31 mouse cellular contexts compared by ENCODE assay signal in genomic region chr3:135814665-135815064, GRCm38 (mm10). TPM values are rescaled to one million over a fixed set of nuclear protein-coding genes. Genes with fewer than 3 reads are reported as not detected.
DNase-seq lines count a peak whose midpoint lies in the region; ATAC-seq and TF ChIP-seq lines count a peak whose summit lies in the region.
"Had no signal": no experiment of that assay in that cellular context is flagged by ENCODE, and none has a peak within 500 bp of the region (broad histone marks: within the 10 kb centered on the region; RNA-seq: fewer than 3 reads in every experiment).

No protein-coding gene starts in this region.

- no peak for DNase-seq in testis, postnatal 14 days (ENCODE audit: low spot score)
- peak; percentile 39 for DNase-seq in stomach, postnatal 0 days (ENCODE audit: low spot score)
- no peak for DNase-seq in heart, adult 2 months
- DNase-seq in heart, adult 11 months: no peak
- DNase-seq: adrenal gland, adult 2 months; adrenal gland, postnatal 14 days; B cell, adult 2 months; cerebellum, adult 18-20 months; cerebellum, adult 9-11 months; cerebellum, postnatal 25 days; forebrain, postnatal 0 days; gastrocnemius, adult 2 months; gastrocnemius, postnatal 14 days; heart, adult 18-20 months; heart, postnatal 14 days; heart, postnatal 4 days had no signal

- H3K27ac ChIP-seq in testis, adult 2 months (ENCODE audit: control insufficient read depth, insufficient read depth, low read depth, low read length): no peak overlapping the region
- H3K27ac ChIP-seq in intestine, embryonic 16.5 days (ENCODE audit: low read length): no peak overlapping the region
- no peak overlapping the region for H3K27ac ChIP-seq in stomach, embryonic 14.5 days (ENCODE audit: low read length)
- no peak overlapping the region for H3K27ac ChIP-seq in stomach, postnatal 0 days (replicated peaks)
- H3K27ac ChIP-seq in heart, adult 2 months: no peak overlapping the region
- H3K27ac ChIP-seq: embryonic facial prominence, embryonic 12.5 days; embryonic facial prominence, embryonic 15.5 days; forebrain, embryonic 10.5 days; gastrocnemius, adult 2 months; heart, embryonic 10.5 days; heart, embryonic 13.5 days; hindbrain, embryonic 14.5 days; hindbrain, postnatal 0 days had no signal

- peak overlapping the region; percentile 43 for H3K4me3 ChIP-seq in testis, adult 2 months (ENCODE audit: control insufficient read depth, low read depth, low read length)
- no peak overlapping the region for H3K4me3 ChIP-seq in intestine, embryonic 16.5 days (ENCODE audit: low read length)
- no peak overlapping the region for H3K4me3 ChIP-seq in stomach, embryonic 14.5 days (ENCODE audit: low read depth, low read length)
- no peak overlapping the region for H3K4me3 ChIP-seq in stomach, postnatal 0 days (ENCODE audit: low read depth, low read length)
- no peak overlapping the region for H3K4me3 ChIP-seq in heart, adult 2 months
- H3K4me3 ChIP-seq: embryonic facial prominence, embryonic 12.5 days; embryonic facial prominence, embryonic 15.5 days; erythroblast, embryonic 14.5 days; forebrain, embryonic 10.5 days; gastrocnemius, adult 2 months; heart, embryonic 10.5 days; heart, embryonic 13.5 days had no signal

- H3K9me3 ChIP-seq in intestine, embryonic 16.5 days (ENCODE audit: control insufficient read depth, low read length): no peaks in the 10 kb centered on the region
- no peaks in the 10 kb centered on the region for H3K9me3 ChIP-seq in stomach, embryonic 14.5 days (ENCODE audit: control insufficient read depth, low read depth, low read length)
- no peaks in the 10 kb centered on the region for H3K9me3 ChIP-seq in stomach, postnatal 0 days (ENCODE audit: control insufficient read depth, low read length)
- H3K9me3 ChIP-seq: embryonic facial prominence, embryonic 12.5 days; embryonic facial prominence, embryonic 15.5 days; forebrain, embryonic 10.5 days; heart, embryonic 10.5 days; heart, embryonic 13.5 days had no signal

- TF ChIP-seq EP300 in stomach, postnatal 0 days (optimal IDR thresholded peaks at IDR 0.05): no peak
- no peak for TF ChIP-seq EP300 in heart, adult 2 months (IDR thresholded peaks at IDR 0.05; ENCODE audit: insufficient read depth, low read depth, low read length)

- no peaks in the 10 kb centered on the region for H3K27me3 ChIP-seq in testis, adult 2 months (ENCODE audit: control insufficient read depth, insufficient read depth, low read length)
- H3K27me3 ChIP-seq in intestine, embryonic 16.5 days (replicated peaks; ENCODE audit: control insufficient read depth, insufficient read depth, low read length): no peaks in the 10 kb centered on the region
- H3K27me3 ChIP-seq in stomach, embryonic 14.5 days (ENCODE audit: control insufficient read depth, insufficient read depth, low read length): no peaks in the 10 kb centered on the region
- no peaks in the 10 kb centered on the region for H3K27me3 ChIP-seq in stomach, postnatal 0 days (ENCODE audit: control insufficient read depth, insufficient read depth, low read length)
- H3K27me3 ChIP-seq in heart, adult 2 months (ENCODE audit: control insufficient read depth, insufficient read depth, low read length): no peaks in the 10 kb centered on the region
- H3K27me3 ChIP-seq: CH12.LX; embryonic facial prominence, embryonic 12.5 days; embryonic facial prominence, embryonic 15.5 days; heart, embryonic 13.5 days had no signal

- 0 out of 2 replicates have a peak overlapping the region, but pooled peaks have one; percentile 3 for H3K4me2 ChIP-seq in intestine, embryonic 16.5 days (ENCODE audit: low read depth, low read length)
- no peak overlapping the region for H3K4me2 ChIP-seq in stomach, embryonic 14.5 days (replicated peaks; ENCODE audit: low read depth, low read length)
- no peak overlapping the region for H3K4me2 ChIP-seq in stomach, postnatal 0 days (replicated peaks; ENCODE audit: low read depth)
- H3K4me2 ChIP-seq: embryonic facial prominence, embryonic 12.5 days; embryonic facial prominence, embryonic 15.5 days; heart, embryonic 13.5 days; hindbrain, embryonic 14.5 days had no signal

- H3K79me2 ChIP-seq in heart, adult 2 months (replicated peaks; ENCODE audit: control insufficient read depth, insufficient read depth, low read length): no peaks in the 10 kb centered on the region

- H3K36me3 ChIP-seq in testis, adult 2 months (ENCODE audit: control insufficient read depth, insufficient read depth, low read length): no peaks in the 10 kb centered on the region
- no peaks in the 10 kb centered on the region for H3K36me3 ChIP-seq in intestine, embryonic 16.5 days (ENCODE audit: control insufficient read depth, insufficient read depth, low read length)
- H3K36me3 ChIP-seq in stomach, embryonic 14.5 days (ENCODE audit: control insufficient read depth, insufficient read depth, low read length): no peaks in the 10 kb centered on the region
- no peaks in the 10 kb centered on the region for H3K36me3 ChIP-seq in stomach, postnatal 0 days (ENCODE audit: control insufficient read depth, insufficient read depth, low read length)
- no peaks in the 10 kb centered on the region for H3K36me3 ChIP-seq in heart, adult 2 months (ENCODE audit: control insufficient read depth, insufficient read depth, low read length)
- H3K36me3 ChIP-seq: embryonic facial prominence, embryonic 12.5 days; embryonic facial prominence, embryonic 15.5 days; forebrain, embryonic 10.5 days; heart, embryonic 10.5 days; heart, embryonic 13.5 days had no signal

- no peak for TF ChIP-seq CTCF in testis, adult 2 months (IDR thresholded peaks at IDR 0.05; ENCODE audit: control insufficient read depth, insufficient read depth, insufficient replicate concordance, low read depth, low read length)
- no peak for TF ChIP-seq CTCF in stomach, postnatal 0 days (IDR thresholded peaks at IDR 0.05; ENCODE audit: low read depth)
- TF ChIP-seq CTCF in heart, adult 2 months (IDR thresholded peaks at IDR 0.05): no peak

- intact Hi-C loops in heart, adult 2 months (cut with DNase I): no loop called here

- peaks cover 3% of the 10 kb centered on the region for H3K4me1 ChIP-seq in testis, adult 2 months (ENCODE audit: control insufficient read depth, insufficient read depth, low read length)
- H3K4me1 ChIP-seq in intestine, embryonic 16.5 days (ENCODE audit: control insufficient read depth, insufficient read depth, low read length): no peaks in the 10 kb centered on the region; the same call in 1 of the 2 replicates
- no peaks in the 10 kb centered on the region for H3K4me1 ChIP-seq in stomach, embryonic 14.5 days (ENCODE audit: control insufficient read depth, insufficient read depth, low read length)
- no peaks in the 10 kb centered on the region for H3K4me1 ChIP-seq in stomach, postnatal 0 days (replicated peaks; ENCODE audit: control insufficient read depth, insufficient read depth)
- no peaks in the 10 kb centered on the region for H3K4me1 ChIP-seq in heart, adult 2 months (ENCODE audit: control insufficient read depth, insufficient read depth, low read length)
- H3K4me1 ChIP-seq: embryonic facial prominence, embryonic 12.5 days; embryonic facial prominence, embryonic 15.5 days; forebrain, embryonic 10.5 days; heart, embryonic 10.5 days had no signal

- peak; percentile 84 for ATAC-seq in intestine, embryonic 16.5 days
- 0 out of 2 replicates have a peak, but pooled peaks have one; percentile 33 for ATAC-seq in stomach, embryonic 14.5 days (ENCODE audit: insufficient number of reproducible peaks, insufficient read depth, low FRiP score, low read depth)
- peak; percentile 51; the same call in 1 of the 2 replicates for ATAC-seq in stomach, postnatal 0 days (ENCODE audit: low FRiP score, low TSS enrichment)
- ATAC-seq in erythroblast, adult 5-6 weeks (replicated peaks; ENCODE audit: low FRiP score, poor library complexity, severe bottlenecking): no peak
- ATAC-seq: forebrain, embryonic 14.5 days; forebrain, postnatal 0 days; hindbrain, postnatal 0 days; inflammation-experienced regulatory T-cells, adult 6 months had no signal

- no peak overlapping the region for H3K9ac ChIP-seq in intestine, embryonic 16.5 days (ENCODE audit: low read depth, low read length)
- no peak overlapping the region for H3K9ac ChIP-seq in stomach, embryonic 14.5 days (replicated peaks; ENCODE audit: low read depth, low read length)
- H3K9ac ChIP-seq in stomach, postnatal 0 days (ENCODE audit: low read length): no peak overlapping the region
- no peak overlapping the region for H3K9ac ChIP-seq in heart, adult 2 months (ENCODE audit: low read depth, low read length)
- H3K9ac ChIP-seq: embryonic facial prominence, embryonic 12.5 days; embryonic facial prominence, embryonic 15.5 days; forebrain, postnatal 0 days; heart, embryonic 13.5 days; hindbrain, embryonic 14.5 days had no signal

- WGBS in intestine, embryonic 16.5 days: 57% methylated on average over 14 of the region's 14 CpGs
- 62% methylated on average over 14 of the region's 14 CpGs for WGBS in stomach, embryonic 14.5 days
- 63% methylated on average over 14 of the region's 14 CpGs for WGBS in stomach, postnatal 0 days
- 89% methylated on average over 14 of the region's 14 CpGs for WGBS in heart, adult 2 months

- no peak for TF ChIP-seq POLR2A in testis, adult 2 months (IDR thresholded peaks at IDR 0.05; ENCODE audit: control insufficient read depth, low read depth, low read length)
- no peak for TF ChIP-seq POLR2A in heart, adult 2 months (IDR thresholded peaks at IDR 0.05; ENCODE audit: insufficient read depth, low read depth, low read length)

RNA-seq across cellular contexts. Expression of gene Slc39a8, which starts 10.4 kb away (rescaled TPM):
- polyA plus RNA-seq in testis, adult 2 months (2012; rRNA removed): 18.8 and 21.2 TPM in 2 replicates
- 22.7 and 32.3 TPM in 2 replicates for polyA plus RNA-seq in intestine, embryonic 16.5 days (2015; fragmentation: Nextera tagmentation; extraction: Ambion mirVana)
- polyA plus RNA-seq in stomach, embryonic 14.5 days (2014; fragmentation: Nextera tagmentation; extraction: Ambion mirVana): 7.1 and 7.5 TPM in 2 replicates
- 2.6 and 3.6 TPM in 2 replicates for polyA plus RNA-seq in stomach, postnatal 0 days (2015; fragmentation: Nextera tagmentation; extraction: Ambion mirVana)
- total RNA-seq in erythroblast, adult 5-6 weeks (2015; ENCODE audit: low replicate concordance): 8.5 and 12.5 TPM in 2 replicates
- 4.0 and 6.8 TPM in 2 replicates for total RNA-seq in erythroblast, adult 5-6 weeks (2017; ENCODE audit: low replicate concordance)
- total RNA-seq in heart, adult 2 months (2021): 1 to 10 TPM; 5.3 to 7.1 TPM
- 2.8 and 4.6 TPM in 2 replicates for polyA plus RNA-seq in heart, adult 2 months (2012; rRNA removed)
